Mouse (Mus musculus) lung, embryonic 14.5 days (tissue): Measurements from ENCODE around the gene 9430097D07Rik. TPM values are rescaled to one million over a fixed set of nuclear protein-coding genes. Genes with fewer than 3 reads are reported as not detected.

Experiments
- ATAC-seq: fragments of 200-750 bp; cut with Nextera tagmentation; 2 replicates; pipeline ENCODE4 v1.8.0; 2017; ENCODE audit warnings: mild to moderate bottlenecking, moderate TSS enrichment, moderate library complexity; ENCODE audit not compliant: insufficient read depth
- DNase-seq: peaks from one replicate; pipeline ENCODE4 v3.0.0-alpha.2; 2015
- H3K27ac ChIP-seq: fragments of 300-500 bp; sonication (generic); 2 replicates; pipeline ENCODE4 v1.5.1; 2014; ENCODE audit warnings: low read depth, mild to moderate bottlenecking, moderate library complexity
- H3K27me3 ChIP-seq: fragments of 300-500 bp; sonication (generic); 2 replicates; pipeline ENCODE4 v1.6.1; 2014; ENCODE audit warnings: low read length, control low read depth; ENCODE audit not compliant: insufficient read depth
- H3K36me3 ChIP-seq: fragments of 300-500 bp; sonication (generic); 2 replicates; pipeline ENCODE4 v1.6.1; 2014; ENCODE audit warnings: control low read depth; ENCODE audit not compliant: insufficient read depth
- H3K4me1 ChIP-seq: fragments of 300-500 bp; sonication (generic); 2 replicates; pipeline ENCODE4 v1.6.1; 2014; ENCODE audit warnings: antibody characterized with exemption, control low read depth; ENCODE audit not compliant: insufficient read depth
- H3K4me2 ChIP-seq: fragments of 300-500 bp; sonication (generic); 2 replicates; pipeline ENCODE4 v1.6.1; 2014; ENCODE audit warnings: mild to moderate bottlenecking
- H3K4me3 ChIP-seq: fragments of 300-500 bp; sonication (generic); 2 replicates; pipeline ENCODE4 v1.5.1; 2014; ENCODE audit warnings: low read depth, low read length
- H3K9ac ChIP-seq: fragments of 300-500 bp; sonication (generic); 2 replicates; pipeline ENCODE4 v1.6.1; 2014
- H3K9me3 ChIP-seq: fragments of 300-500 bp; sonication (generic); 2 replicates; pipeline ENCODE4 v1.6.1; 2016; ENCODE audit warnings: low read depth, low read length, control low read depth
- CTCF ChIP-seq: IDR thresholded peaks from 2 replicates; pipeline ENCODE4 v1.5.1; 2016; ENCODE audit warnings: antibody characterized with exemption, low read depth
- WGBS: fragments of 180-500 bp; shearing (Covaris S2); extraction: QIAGEN DNeasy Blood & Tissue Kit; methylation state at CpG from one replicate; pipeline ENCODE4 v1.1.7; 2014; 5-methylcytosine and 5-hydroxymethylcytosine counted together
- polyA plus RNA-seq: library from polyadenylated mRNA; unstranded; fragments of >200 nt; fragmentation: Nextera tagmentation; extraction: Ambion mirVana; gene quantifications from 2 replicates; pipeline ENCODE4 v1.2.1, GENCODE M21; 2014

The 9430097D07Rik gene
- polyA plus RNA-seq, 1 experiment from 2014 or later, result not detected

GRCm38 (mm10) chr2:32539452-32539981, 36.0 kb downstream of the 9430097D07Rik start:
- Histone ChIP-seq H3K4me3 (peak overlapping the region; percentile 91; the same call in 1 of the 2 replicates), H3K27ac (peak overlapping the region; percentile 83), H3K9me3 (no peaks in the 10 kb centered on the region), H3K4me1 (peaks cover 34% of the 10 kb centered on the region), H3K4me2 (peak overlapping the region; percentile 92), H3K36me3 (no peaks in the 10 kb centered on the region), H3K9ac (peak overlapping the region; percentile 33; the same call in 1 of the 2 replicates), H3K27me3 (no peaks in the 10 kb centered on the region)
- no peak for TF ChIP-seq CTCF
- 53% methylated on average over 14 of the region's 14 CpGs for WGBS
- ATAC-seq (no peak), DNase-seq (peak; percentile 48)

DNA sequence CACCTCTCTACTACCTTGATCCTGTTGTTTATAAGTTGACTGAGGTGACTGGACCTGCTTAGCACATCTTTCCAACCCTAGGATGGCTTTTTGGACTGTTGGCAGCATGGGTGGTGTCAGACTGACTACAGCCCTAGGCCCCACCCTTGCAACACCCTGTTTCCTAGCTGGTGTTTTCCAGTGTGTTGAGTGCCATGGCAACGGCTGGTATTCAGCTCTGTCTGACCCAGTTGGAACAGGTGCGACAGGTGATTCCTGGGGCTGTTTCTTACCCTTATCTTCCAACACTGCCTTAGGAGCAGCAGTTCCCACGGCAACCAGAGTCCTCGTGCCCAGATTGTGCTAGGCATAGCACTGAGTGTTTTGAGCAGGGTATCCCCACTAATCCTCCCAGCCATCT, 37.0 kb downstream of the 9430097D07Rik start:
- no peaks in the 10 kb centered on the region for H3K27me3 ChIP-seq
- H3K4me3 ChIP-seq, result peak overlapping the region; percentile 91; the same call in 1 of the 2 replicates
- no peaks in the 10 kb centered on the region for H3K36me3 ChIP-seq
- H3K4me2 ChIP-seq, result peak overlapping the region; percentile 92
- ATAC-seq (no peak), DNase-seq (peak; percentile 39)
- H3K9ac ChIP-seq, result peak overlapping the region; percentile 23; the same call in 1 of the 2 replicates
- H3K27ac ChIP-seq, result peak overlapping the region; percentile 83
- H3K4me1 ChIP-seq, result peaks cover 34% of the 10 kb centered on the region
- no peak for TF ChIP-seq CTCF
- no peaks in the 10 kb centered on the region for H3K9me3 ChIP-seq
- WGBS, result 44% methylated on average over 4 of the region's 4 CpGs

- Histone ChIP-seq H3K36me3 (no peaks in the 10 kb centered on the region), H3K4me3 (peak overlapping the region; percentile 91), H3K4me2 (peak overlapping the region; percentile 92), H3K9ac (peak overlapping the region; percentile 89), H3K9me3 (no peaks in the 10 kb centered on the region), H3K4me1 (peaks cover 34% of the 10 kb centered on the region), H3K27me3 (no peaks in the 10 kb centered on the region), H3K27ac (peak overlapping the region; percentile 83)
- WGBS, result 59% methylated on average over 5 of the region's 5 CpGs
- DNase-seq, result peak; percentile 18
- no peak for TF ChIP-seq CTCF
- ATAC-seq, result no peak
Observed at GRCm38 (mm10) chr2:32537941-32538340, 37.5 kb downstream of the 9430097D07Rik start.

GRCm38 (mm10) chr2:32537360-32537905, 38.1 kb downstream of the 9430097D07Rik start:
- H3K4me3 ChIP-seq, result peak overlapping the region; percentile 91
- ATAC-seq (no peak), DNase-seq (peak; percentile 43)
- TF ChIP-seq CTCF, result no peak
- H3K9me3 ChIP-seq, result no peaks in the 10 kb centered on the region
- no peaks in the 10 kb centered on the region for H3K27me3 ChIP-seq
- WGBS, result 10% methylated on average over 9 of the region's 9 CpGs
- H3K9ac ChIP-seq, result peak overlapping the region; percentile 89
- no peaks in the 10 kb centered on the region for H3K36me3 ChIP-seq
- H3K27ac ChIP-seq, result peak overlapping the region; percentile 74
- H3K4me1 ChIP-seq, result peaks cover 34% of the 10 kb centered on the region
- H3K4me2 ChIP-seq, result peak overlapping the region; percentile 92

DNA sequence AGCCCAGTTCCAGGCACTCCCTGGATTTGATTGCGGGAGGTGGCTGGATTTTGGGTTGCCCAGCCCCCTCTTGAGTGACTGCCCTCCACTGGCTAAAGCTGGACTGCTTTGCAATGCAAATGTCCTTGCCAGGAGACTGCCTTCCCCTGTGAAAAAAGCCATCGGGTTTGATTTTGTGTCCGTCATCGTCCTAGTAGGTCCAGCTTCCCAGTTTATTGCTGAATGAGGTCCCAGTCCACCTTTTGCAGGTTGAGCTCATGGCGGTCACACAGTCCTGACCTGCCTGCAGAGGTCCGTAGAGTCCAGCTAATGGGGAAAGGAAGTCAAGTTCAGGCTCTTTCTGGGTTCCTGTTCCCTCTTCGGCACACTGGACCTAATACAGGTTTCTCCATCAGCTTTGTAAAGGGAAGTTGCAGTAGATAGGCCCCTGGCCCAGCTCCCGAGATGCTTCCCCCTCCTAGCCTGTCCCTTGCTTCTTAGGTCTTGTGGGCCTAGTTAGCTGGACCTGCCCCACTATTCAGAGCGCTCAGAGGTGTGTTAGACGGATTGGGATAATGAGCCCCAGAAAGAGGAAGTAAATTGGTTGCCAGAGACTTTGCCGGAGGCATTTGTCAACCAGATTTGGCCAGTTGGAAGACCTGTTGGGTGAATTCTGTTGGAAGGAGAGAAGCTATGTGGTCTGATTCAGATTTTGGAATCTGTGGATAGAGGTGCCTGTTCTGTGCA, 38.7 kb downstream of the 9430097D07Rik start:
- H3K9ac ChIP-seq, result peak overlapping the region; percentile 89
- ATAC-seq, result no peak
- H3K4me1 ChIP-seq, result peaks cover 34% of the 10 kb centered on the region
- 3% methylated on average over 11 of the region's 11 CpGs for WGBS
- no peaks in the 10 kb centered on the region for H3K27me3 ChIP-seq
- no peaks in the 10 kb centered on the region for H3K36me3 ChIP-seq
- DNase-seq, result peak; percentile 70
- H3K9me3 ChIP-seq, result no peaks in the 10 kb centered on the region
- peak overlapping the region; percentile 92 for H3K4me2 ChIP-seq
- H3K27ac ChIP-seq, result peak overlapping the region; percentile 74
- TF ChIP-seq CTCF, result peak; percentile 31; the same call in 1 of the 2 replicates
- H3K4me3 ChIP-seq, result peak overlapping the region; percentile 91

DNA sequence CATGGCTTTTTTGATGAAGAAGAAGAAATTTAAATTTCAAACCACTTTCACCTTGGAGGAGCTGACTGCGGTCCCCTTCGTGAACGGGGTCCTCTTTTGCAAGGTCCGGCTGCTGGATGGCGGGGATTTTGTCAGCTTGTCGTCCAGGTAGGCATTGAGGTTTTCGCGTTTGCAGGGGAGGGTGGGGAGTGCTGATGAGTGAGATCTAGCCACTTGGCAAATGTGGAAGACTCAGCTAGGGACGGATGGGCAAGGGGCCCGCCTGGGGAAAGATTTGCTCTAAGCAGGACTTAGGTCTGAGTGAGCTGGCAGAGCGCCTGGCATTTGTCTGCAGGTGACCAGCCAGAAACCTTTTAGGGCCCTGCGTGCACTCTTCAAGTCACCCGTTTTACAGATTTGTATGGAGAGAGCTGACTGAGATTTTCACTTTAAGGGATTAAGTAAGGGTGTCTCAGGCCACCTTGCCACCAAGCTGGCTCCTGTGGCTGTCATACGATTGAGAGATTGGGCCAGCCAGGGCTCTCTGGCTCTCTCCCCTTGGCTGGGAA, 39.3 kb downstream of the 9430097D07Rik start:
- Histone ChIP-seq H3K9ac (peak overlapping the region; percentile 89), H3K36me3 (no peaks in the 10 kb centered on the region), H3K27me3 (no peaks in the 10 kb centered on the region), H3K27ac (peak overlapping the region; percentile 97; the same call in 1 of the 2 replicates), H3K4me2 (peak overlapping the region; percentile 92), H3K9me3 (no peaks in the 10 kb centered on the region), H3K4me1 (peaks cover 34% of the 10 kb centered on the region), H3K4me3 (peak overlapping the region; percentile 91)
- ATAC-seq (no peak), DNase-seq (peak; percentile 32)
- WGBS, result 1% methylated on average over 14 of the region's 14 CpGs
- TF ChIP-seq CTCF, result no peak
